In the genomic region with DNA sequence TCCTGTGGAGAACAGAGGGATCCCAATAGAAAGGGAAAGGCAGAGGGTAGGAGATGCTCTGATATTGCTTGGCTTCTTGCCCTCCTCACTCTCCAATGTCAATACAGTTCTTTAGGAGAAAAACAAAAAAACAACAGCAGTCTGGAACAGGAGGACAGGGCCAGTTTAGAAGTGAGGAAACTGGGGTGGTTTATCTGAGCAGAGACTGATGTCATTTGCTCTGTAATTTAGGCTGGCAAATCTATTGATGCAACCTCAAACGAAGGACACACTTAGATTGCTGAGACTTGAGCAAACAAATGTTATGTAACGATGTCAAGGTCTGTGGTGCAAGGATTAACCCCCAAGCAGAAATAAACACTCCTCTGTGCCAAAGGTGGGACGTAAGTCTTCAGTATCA, we compare ENCODE assay signal across 20 mouse cellular contexts.
DNase-seq lines count a peak whose midpoint lies in the region; ATAC-seq and TF ChIP-seq lines count a peak whose summit lies in the region.
"Had no signal": no experiment of that assay in that cellular context is flagged by ENCODE, and none has a peak within 500 bp of the region (broad histone marks: within the 10 kb centered on the region; RNA-seq: fewer than 3 reads in every experiment).

No protein-coding gene starts in this region.

- peaks cover 2% of the 10 kb centered on the region; the same call in 1 of the 2 replicates for H3K79me2 ChIP-seq in liver, adult 2 months (ENCODE audit: control insufficient read depth, insufficient read depth, low read length)

- peaks cover 16% of the 10 kb centered on the region for H3K4me1 ChIP-seq in liver, adult 2 months (ENCODE audit: control insufficient read depth, insufficient read depth, low read length)
- peaks cover 14% of the 10 kb centered on the region for H3K4me1 ChIP-seq in liver, embryonic 12.5 days
- H3K4me1 ChIP-seq: midbrain, embryonic 15.5 days; neural tube, embryonic 15.5 days had no signal

- peak overlapping the region; percentile 92 for H3K27ac ChIP-seq in liver, adult 2 months (replicated peaks; ENCODE audit: insufficient read depth, low read depth, low read length)
- no peak overlapping the region for H3K27ac ChIP-seq in liver, embryonic 12.5 days
- H3K27ac ChIP-seq: embryonic facial prominence, embryonic 15.5 days; hindbrain, postnatal 0 days; kidney, postnatal 0 days; layer of hippocampus, adult 2 months; lung, embryonic 15.5 days; midbrain, embryonic 15.5 days; neural tube, embryonic 15.5 days; stomach, postnatal 0 days had no signal

- WGBS in liver, adult 2 months: 24% methylated on average over 3 of the region's 3 CpGs
- 52% methylated on average over 3 of the region's 3 CpGs for WGBS in liver, embryonic 12.5 days (ENCODE audit: insufficient replicate concordance)

- H3K9ac ChIP-seq in liver, adult 2 months (ENCODE audit: low read depth, low read length): peak overlapping the region; percentile 44
- H3K9ac ChIP-seq in liver, embryonic 12.5 days: no peak overlapping the region
- H3K9ac ChIP-seq: embryonic facial prominence, embryonic 15.5 days; forebrain, postnatal 0 days; lung, embryonic 15.5 days; midbrain, embryonic 15.5 days; neural tube, embryonic 15.5 days had no signal

- no peaks in the 10 kb centered on the region for H3K36me3 ChIP-seq in liver, adult 2 months (ENCODE audit: control insufficient read depth, insufficient read depth, low read length)
- H3K36me3 ChIP-seq in liver, embryonic 12.5 days: no peaks in the 10 kb centered on the region
- H3K36me3 ChIP-seq: embryonic facial prominence, embryonic 15.5 days; lung, embryonic 15.5 days; midbrain, embryonic 15.5 days; neural tube, embryonic 15.5 days had no signal

- ATAC-seq in liver, embryonic 12.5 days: no peak
- ATAC-seq in megakaryocyte, adult 5-6 weeks (ENCODE audit: poor library complexity, severe bottlenecking): peak; percentile 36
- ATAC-seq in frontal cortex, adult (ENCODE audit: low TSS enrichment): no peak
- ATAC-seq: forebrain, postnatal 0 days; hindbrain, postnatal 0 days; intestine, postnatal 0 days; midbrain, embryonic 15.5 days had no signal

- no peaks in the 10 kb centered on the region for H3K9me3 ChIP-seq in liver, embryonic 12.5 days (replicated peaks)
- H3K9me3 ChIP-seq: embryonic facial prominence, embryonic 15.5 days; lung, embryonic 15.5 days; midbrain, embryonic 15.5 days; neural tube, embryonic 15.5 days had no signal

- peak; percentile 55 for DNase-seq in adrenal gland, adult 8-10 months
- no peak for DNase-seq in adrenal gland, postnatal 4 days (ENCODE audit: low spot score in 2 of 2)
- DNase-seq in liver, adult 2 months (ENCODE audit: extremely low read depth, low read depth, low spot score): peak; percentile 95
- peak; percentile 48 for DNase-seq in 416B (ENCODE audit: low read depth)
- DNase-seq: cerebellum, postnatal 36 days; forebrain, postnatal 0 days; right cerebral cortex, postnatal 4 days had no signal

- no peaks in the 10 kb centered on the region for H3K27me3 ChIP-seq in liver, adult 2 months (ENCODE audit: control insufficient read depth, insufficient read depth, low read length)
- H3K27me3 ChIP-seq in liver, embryonic 12.5 days (replicated peaks): no peaks in the 10 kb centered on the region
- H3K27me3 ChIP-seq: CH12.LX; embryonic facial prominence, embryonic 15.5 days; lung, embryonic 15.5 days; midbrain, embryonic 15.5 days; neural tube, embryonic 15.5 days had no signal

- no peak overlapping the region for H3K4me3 ChIP-seq in liver, adult 2 months (ENCODE audit: insufficient read depth, low read depth, low read length)
- no peak overlapping the region for H3K4me3 ChIP-seq in liver, embryonic 12.5 days
- H3K4me3 ChIP-seq: embryonic facial prominence, embryonic 15.5 days; layer of hippocampus, adult 2 months; lung, embryonic 15.5 days; midbrain, embryonic 15.5 days; neural tube, embryonic 15.5 days had no signal

- no peak for TF ChIP-seq POLR2A in liver, adult 2 months (IDR thresholded peaks at IDR 0.05; ENCODE audit: extremely low read depth, insufficient read depth, low read length)

- no peak for TF ChIP-seq CTCF in liver, adult 2 months (IDR thresholded peaks at IDR 0.05; ENCODE audit: low read depth, low read length)

- no peak overlapping the region for H3K4me2 ChIP-seq in liver, embryonic 12.5 days
- H3K4me2 ChIP-seq: embryonic facial prominence, embryonic 15.5 days; lung, embryonic 15.5 days; midbrain, embryonic 15.5 days; neural tube, embryonic 15.5 days had no signal

Comparison
In these comparisons a context has a peak if more than half of its experiments do, and no peak if none do; other contexts are left out.
1. DNase-seq: peak in adrenal gland, adult 8-10 months (single experiment), liver, adult 2 months (single experiment) and 416B (single experiment); none in adrenal gland, postnatal 4 days (0 of 2).